Mouse (Mus musculus) myocyte (in vitro differentiated cells): ENCODE measurements at regions not wholly inside any gene's neighbourhood (a gene's known extent, or its start where the extent isn't known, plus 50 kb on each side); places are given as distances from the start of the nearest gene placed in this dataset.

ENCODE experiments used
- H3K27me3 ChIP-seq: one replicate; pipeline ENCODE4 v1.6.1; 2011; ENCODE audit not compliant: control insufficient read depth, insufficient read depth, insufficient read length
- H3K36me3 ChIP-seq: one replicate; pipeline ENCODE4 v1.6.1; 2011; ENCODE audit not compliant: control insufficient read depth, insufficient read depth
- H3K4me2 ChIP-seq: one replicate; pipeline ENCODE4 v1.6.1; 2011; ENCODE audit warnings: low read depth, control low read depth
- H3K4me3 ChIP-seq: one replicate; pipeline ENCODE4 v1.5.1; 2011; ENCODE audit warnings: mild to moderate bottlenecking, control low read depth, moderate library complexity
- H3K79me2 ChIP-seq: one replicate; pipeline ENCODE4 v1.6.1; 2011; ENCODE audit not compliant: control insufficient read depth, insufficient read depth
- H3ac ChIP-seq: one replicate; pipeline ENCODE4 v1.6.1; 2011; ENCODE audit not compliant: control insufficient read depth, insufficient read length
- CEBPB ChIP-seq: IDR thresholded peaks from 2 replicates; pipeline ENCODE4 v1.6.1; 2011; ENCODE audit warnings: mild to moderate bottlenecking, moderate library complexity; ENCODE audit not compliant: poor library complexity, insufficient read depth, severe bottlenecking
- E2F4 ChIP-seq: IDR thresholded peaks from one replicate; pipeline ENCODE4 v1.6.1; 2011; ENCODE audit warnings: mild to moderate bottlenecking, control low read depth, moderate library complexity; ENCODE audit not compliant: insufficient read depth
- MAX ChIP-seq: IDR thresholded peaks from one replicate; pipeline ENCODE4 v1.6.1; 2011; ENCODE audit warnings: low read depth, mild to moderate bottlenecking, control low read depth
- MYOD1 ChIP-seq, 3 experiments: IDR thresholded peaks; one replicate each; pipeline ENCODE4 v1.6.1; 2011; ENCODE audit warnings: control low read depth in 2 of 3, low read depth in 2 of 3, mild to moderate bottlenecking in 2 of 3, moderate library complexity in 1 of 3; ENCODE audit not compliant: insufficient read length in 2 of 3, control insufficient read depth in 1 of 3
- MYOG ChIP-seq, 3 experiments: IDR thresholded peaks; one replicate each; pipeline ENCODE4 v1.6.1; 2011; ENCODE audit warnings: control low read depth in 2 of 3, low read depth in 2 of 3, mild to moderate bottlenecking in 2 of 3; ENCODE audit not compliant: insufficient read length in 2 of 3, control insufficient read depth in 1 of 3, insufficient read depth in 1 of 3
- POLR2A ChIP-seq: IDR thresholded peaks from one replicate; pipeline ENCODE4 v1.6.1; 2011; ENCODE audit warnings: low read depth, mild to moderate bottlenecking, control low read depth, moderate library complexity; ENCODE audit not compliant: insufficient read length
- POLR2AphosphoS2 ChIP-seq: IDR thresholded peaks from one replicate; pipeline ENCODE4 v1.6.1; 2011; ENCODE audit warnings: low read depth, control low read depth; ENCODE audit not compliant: insufficient read length
- REST ChIP-seq: IDR thresholded peaks from one replicate; pipeline ENCODE4 v1.6.1; 2011; ENCODE audit warnings: mild to moderate bottlenecking, control low read depth, moderate library complexity; ENCODE audit not compliant: insufficient read depth, insufficient read length
- SRF ChIP-seq: IDR thresholded peaks from one replicate; pipeline ENCODE4 v1.6.1; 2011; ENCODE audit warnings: low read depth; ENCODE audit not compliant: control insufficient read depth, insufficient read length
- TCF12 ChIP-seq: IDR thresholded peaks from one replicate; pipeline ENCODE4 v1.6.1; 2011; ENCODE audit warnings: mild to moderate bottlenecking, control low read depth; ENCODE audit not compliant: poor library complexity, insufficient read depth, severe bottlenecking
- TCF3 ChIP-seq: IDR thresholded peaks from one replicate; pipeline ENCODE4 v1.6.1; 2011; ENCODE audit warnings: low read depth, control low read depth; ENCODE audit not compliant: insufficient read length
- USF1 ChIP-seq: IDR thresholded peaks from one replicate; pipeline ENCODE4 v1.6.1; 2011; ENCODE audit warnings: low read depth, mild to moderate bottlenecking, control low read depth, moderate library complexity

DNA sequence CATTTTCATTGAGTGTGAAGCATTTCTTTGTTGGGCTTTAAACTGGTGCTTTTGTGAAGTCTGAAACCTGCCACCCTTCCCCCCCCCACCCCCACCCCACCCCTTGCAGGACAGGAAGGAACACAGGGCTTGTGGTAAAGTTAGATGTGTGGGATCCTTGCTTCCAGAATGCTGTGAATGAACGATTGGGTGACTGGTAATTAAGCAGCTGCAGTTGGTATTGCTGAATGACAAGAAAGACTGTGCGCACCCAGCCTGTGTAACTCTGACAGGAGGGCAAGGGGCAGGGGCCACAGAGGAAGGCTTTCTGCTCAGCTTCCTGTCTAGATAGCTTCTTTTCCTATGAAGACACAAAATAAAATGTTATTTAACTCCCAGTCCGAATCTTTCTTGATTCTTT lies 300.1 kb upstream of the Auts2 start:
- no peak overlapping the region for H3K4me3 ChIP-seq
- TF ChIP-seq POLR2AphosphoS2 = no peak
- TF ChIP-seq MYOG (IDR thresholded peaks at IDR 0.05; ENCODE audit: control insufficient read depth in 1 of 3, insufficient read depth in 1 of 3, insufficient read length in 2 of 3, low read depth in 2 of 3) = no peak
- TF ChIP-seq MYOD1 (IDR thresholded peaks at IDR 0.05; ENCODE audit: control insufficient read depth in 1 of 3, insufficient read length in 2 of 3, low read depth in 2 of 3) = no peak
- H3ac ChIP-seq = no peak overlapping the region
- H3K79me2 ChIP-seq = no peaks in the 10 kb centered on the region
- no peaks in the 10 kb centered on the region for H3K27me3 ChIP-seq
- no peaks in the 10 kb centered on the region for H3K36me3 ChIP-seq
- H3K4me2 ChIP-seq = no peak overlapping the region

DNA sequence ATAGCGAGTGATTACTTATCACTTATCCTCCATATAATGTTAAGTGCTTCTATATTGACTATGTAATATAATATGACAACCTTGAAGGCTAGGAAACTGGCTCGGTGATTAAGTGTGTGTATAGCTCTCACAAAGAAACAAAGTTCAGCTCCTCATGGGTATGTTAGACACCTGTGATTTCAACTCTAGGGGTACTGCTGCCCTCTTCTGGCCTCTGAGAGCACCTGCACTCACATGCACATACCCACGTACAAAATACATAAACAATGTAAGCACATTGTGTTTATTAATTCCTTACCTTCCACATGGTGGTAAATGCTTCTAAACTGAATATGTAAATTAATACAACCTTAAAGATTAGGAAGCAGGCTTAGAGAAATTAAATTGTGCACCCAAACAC lies 298.6 kb upstream of the Auts2 start:
- H3ac ChIP-seq = no peak overlapping the region
- H3K36me3 ChIP-seq = no peaks in the 10 kb centered on the region
- no peaks in the 10 kb centered on the region for H3K79me2 ChIP-seq
- TF ChIP-seq MAX = no peak
- no peak for TF ChIP-seq POLR2A
- no peak for TF ChIP-seq TCF3
- TF ChIP-seq SRF = no peak
- TF ChIP-seq MYOG (IDR thresholded peaks at IDR 0.05; ENCODE audit: control insufficient read depth in 1 of 3, insufficient read depth in 1 of 3, insufficient read length in 2 of 3, low read depth in 2 of 3) = no peak
- no peak for TF ChIP-seq POLR2AphosphoS2
- TF ChIP-seq TCF12 = no peak
- TF ChIP-seq E2F4 = no peak
- no peak for TF ChIP-seq REST
- TF ChIP-seq USF1 = no peak
- TF ChIP-seq MYOD1 (IDR thresholded peaks at IDR 0.05; ENCODE audit: control insufficient read depth in 1 of 3, insufficient read length in 2 of 3, low read depth in 2 of 3) = no peak
- H3K4me3 ChIP-seq = no peak overlapping the region
- no peaks in the 10 kb centered on the region for H3K27me3 ChIP-seq
- H3K4me2 ChIP-seq = no peak overlapping the region

DNA sequence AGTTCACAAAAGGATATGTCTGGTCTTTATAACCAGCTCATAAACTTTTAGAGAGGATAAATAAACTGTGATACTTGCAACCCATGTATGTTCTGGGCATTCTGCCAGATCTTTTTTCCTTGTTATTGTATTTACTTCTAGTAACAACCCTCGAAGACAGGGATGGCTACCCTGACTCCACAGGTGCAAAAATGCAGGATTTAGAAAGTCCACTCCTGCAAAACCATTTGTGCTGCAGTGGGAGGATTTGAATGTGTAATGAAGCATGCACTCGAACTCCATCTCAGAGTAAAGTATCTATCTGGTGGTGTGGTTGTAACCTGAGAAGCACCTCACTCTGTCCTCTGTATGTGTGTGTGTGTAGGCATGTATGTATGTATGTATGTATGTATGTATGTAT lies 294.3 kb upstream of the Auts2 start:
- no peaks in the 10 kb centered on the region for H3K27me3 ChIP-seq
- TF ChIP-seq TCF3 = no peak
- no peak for TF ChIP-seq MYOG (IDR thresholded peaks at IDR 0.05; ENCODE audit: control insufficient read depth in 1 of 3, insufficient read depth in 1 of 3, insufficient read length in 2 of 3, low read depth in 2 of 3)
- TF ChIP-seq USF1 = no peak
- no peak for TF ChIP-seq MAX
- no peak for TF ChIP-seq CEBPB
- TF ChIP-seq POLR2AphosphoS2 = no peak
- no peak for TF ChIP-seq REST
- no peak for TF ChIP-seq POLR2A
- TF ChIP-seq SRF = no peak
- TF ChIP-seq MYOD1 (IDR thresholded peaks at IDR 0.05; ENCODE audit: control insufficient read depth in 1 of 3, insufficient read length in 2 of 3, low read depth in 2 of 3) = no peak

DNA sequence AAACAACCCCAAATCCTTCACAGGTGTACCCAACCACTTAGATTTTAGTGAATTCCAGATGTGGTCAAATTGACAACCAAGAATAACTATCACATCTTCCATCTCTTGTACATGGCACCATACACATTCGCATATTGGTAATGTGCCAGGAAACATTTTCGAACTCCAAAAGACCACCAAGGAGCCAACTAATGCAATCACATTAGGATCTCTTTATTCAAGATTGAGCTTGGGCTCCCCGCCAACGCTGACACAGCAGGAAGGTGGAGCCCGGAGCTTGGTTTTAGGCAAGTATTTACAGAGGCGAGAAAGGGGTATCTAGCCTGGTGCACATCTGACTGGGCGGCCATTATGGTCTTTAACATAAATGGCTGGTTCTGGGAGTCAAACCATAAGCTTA lies 285.8 kb upstream of the Auts2 start:
- H3K4me3 ChIP-seq = no peak overlapping the region
- no peaks in the 10 kb centered on the region for H3K36me3 ChIP-seq
- no peaks in the 10 kb centered on the region for H3K27me3 ChIP-seq
- no peaks in the 10 kb centered on the region for H3K79me2 ChIP-seq
- no peak overlapping the region for H3ac ChIP-seq
- H3K4me2 ChIP-seq = no peak overlapping the region
- TF ChIP-seq POLR2AphosphoS2 (no peak), TCF12 (no peak), MYOG (IDR thresholded peaks at IDR 0.05; ENCODE audit: control insufficient read depth in 1 of 3, insufficient read depth in 1 of 3, insufficient read length in 2 of 3, low read depth in 2 of 3) (no peak), TCF3 (no peak), MYOD1 (IDR thresholded peaks at IDR 0.05; ENCODE audit: control insufficient read depth in 1 of 3, insufficient read length in 2 of 3, low read depth in 2 of 3) (no peak), POLR2A (no peak), USF1 (no peak), MAX (no peak), CEBPB (no peak), REST (no peak), E2F4 (no peak), SRF (no peak)

More for the DNA sequence above, 294.3 kb upstream of the Auts2 start:
- H3K4me3 ChIP-seq = no peak overlapping the region
- H3K79me2 ChIP-seq = no peaks in the 10 kb centered on the region
- H3ac ChIP-seq = no peak overlapping the region
- no peaks in the 10 kb centered on the region for H3K36me3 ChIP-seq
- H3K4me2 ChIP-seq = no peak overlapping the region

GRCm38 (mm10) chr5:132827555-132828333 lies 284.6 kb upstream of the Auts2 start:
- Histone ChIP-seq H3K27me3 (no peaks in the 10 kb centered on the region), H3K79me2 (no peaks in the 10 kb centered on the region), H3K4me3 (no peak overlapping the region), H3K4me2 (no peak overlapping the region), H3ac (no peak overlapping the region), H3K36me3 (no peaks in the 10 kb centered on the region)
- TF ChIP-seq POLR2A (no peak), POLR2AphosphoS2 (no peak), SRF (no peak), TCF12 (no peak), REST (no peak), MYOG (IDR thresholded peaks at IDR 0.05; ENCODE audit: control insufficient read depth in 1 of 3, insufficient read depth in 1 of 3, insufficient read length in 2 of 3, low read depth in 2 of 3) (no peak), E2F4 (no peak), TCF3 (no peak), MAX (no peak), USF1 (no peak), MYOD1 (IDR thresholded peaks at IDR 0.05; ENCODE audit: control insufficient read depth in 1 of 3, insufficient read length in 2 of 3, low read depth in 2 of 3) (no peak), CEBPB (no peak)
